Mouse (Mus musculus) kidney, adult 2 months (tissue): Measurements from ENCODE around the gene Plekha7.

Experiments
- CTCF ChIP-seq: fragments of 200-500 bp; conservative IDR thresholded peaks from 2 replicates; pipeline ENCODE4 v1.5.1; 2011; ENCODE audit warnings: low read depth, mild to moderate bottlenecking, control low read depth, low read length, moderate library complexity, mixed read lengths; ENCODE audit not compliant: insufficient read depth, insufficient read length
- POLR2A ChIP-seq: fragments of 200-500 bp; IDR thresholded peaks from one replicate; pipeline ENCODE4 v1.6.1; 2011; ENCODE audit warnings: low read depth, low read length, control low read depth

GRCm38 (mm10) chr7:116217747-116218146, 90.4 kb downstream of the Plekha7 start:
- TF ChIP-seq POLR2A, result no peak
- no peak for TF ChIP-seq CTCF
